Mouse (Mus musculus): ENCODE data around the gene Pgam5.

DNA sequence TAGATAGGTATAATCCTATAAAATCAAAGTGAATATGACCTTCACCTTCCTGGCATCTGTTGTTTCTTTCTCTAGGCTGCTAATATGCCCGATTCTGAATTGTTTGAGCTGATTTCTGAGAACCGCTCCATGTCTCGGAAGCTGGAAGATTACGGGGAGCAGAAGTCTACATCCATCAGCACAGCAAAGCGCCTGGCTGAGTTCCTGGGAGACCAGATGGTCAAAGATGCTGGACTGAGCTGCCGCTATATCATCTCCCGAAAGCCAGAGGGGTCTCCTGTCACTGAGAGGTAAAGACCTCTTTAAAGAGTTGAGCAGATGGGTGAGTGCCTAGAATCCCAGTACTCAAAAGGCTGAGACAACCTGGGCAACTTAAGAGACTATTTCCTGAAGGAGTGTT, 39.1 kb upstream of the Pgam5 start:
- TF ChIP-seq CTCF (IDR thresholded peaks at IDR 0.05; ENCODE audit: extremely low read depth, insufficient read depth, insufficient read length, insufficient replicate concordance): no peak
- no peak for TF ChIP-seq POLR2A (IDR thresholded peaks at IDR 0.05; ENCODE audit: low read depth, low read length)
